Mouse (Mus musculus): ENCODE measurements around the gene Ncor2. TPM values are rescaled to one million over a fixed set of nuclear protein-coding genes. Genes with fewer than 3 reads are reported as not detected.
A peak's percentile ranks its signal among the peaks of the same experiment; 100 is the strongest.

Ncor2 gene
- polyA plus RNA-seq, 2 experiments, result 3.5 to 4.4 TPM

DNA sequence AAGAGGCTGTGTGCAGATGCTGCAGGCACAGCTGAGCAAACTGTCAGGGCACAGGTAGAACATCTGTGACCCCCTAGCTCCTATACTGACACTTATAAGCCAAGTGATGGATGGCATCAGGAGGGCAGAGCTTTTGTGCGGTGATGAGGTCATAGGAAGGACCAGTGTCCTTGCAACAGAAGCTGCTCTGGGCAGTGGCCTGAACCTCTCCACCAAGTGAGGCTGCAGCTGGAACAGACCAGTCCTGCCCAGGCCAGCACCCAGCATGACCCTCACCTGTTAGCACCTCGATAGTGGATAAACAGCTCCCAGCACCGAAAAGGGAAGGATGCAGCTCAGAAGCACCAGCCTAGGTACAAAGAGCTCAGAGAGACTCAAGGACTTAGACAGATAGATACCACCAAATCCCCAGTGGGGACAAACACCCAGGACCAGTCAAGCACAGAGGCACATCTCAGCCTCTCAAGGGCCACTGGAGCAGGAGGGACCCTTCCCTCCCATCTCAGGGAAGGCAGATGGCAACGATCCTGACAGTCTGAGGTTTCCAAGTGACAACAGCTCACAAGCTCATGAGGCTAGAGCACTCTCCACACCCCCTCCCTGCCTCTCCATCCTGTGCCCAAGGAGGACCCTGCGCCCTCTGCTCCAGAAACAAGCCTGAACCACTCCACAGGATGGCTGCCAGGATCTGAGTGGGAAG lies 42.6 kb downstream of the Ncor2 start:
- H3K27me3 ChIP-seq (ENCODE audit: control insufficient read depth, insufficient read depth, low read length), result no peaks in the 10 kb centered on the region
- H3K36me3 ChIP-seq (replicated peaks; ENCODE audit: control insufficient read depth, insufficient read depth, low read depth), result no peaks in the 10 kb centered on the region
- H3K4me1 ChIP-seq (replicated peaks; ENCODE audit: control insufficient read depth in 2 of 2, insufficient read depth in 2 of 2, low read length in 1 of 2), result peaks cover 0 to 14% of the 10 kb centered on the region in 2 experiments; a peak in 2 of 4 replicates
- no peak overlapping the region for H3K9ac ChIP-seq (replicated peaks)
- WGBS (ENCODE audit: insufficient replicate concordance), result 60% methylated on average over 5 of the region's 5 CpGs
- DNase-seq (ENCODE audit: low read depth in 3 of 3, low spot score in 3 of 3), result no peak
- no peak overlapping the region for H3K27ac ChIP-seq
- ATAC-seq (ENCODE audit: insufficient read depth), result no peak
- no peak for TF ChIP-seq EP300 (IDR thresholded peaks at IDR 0.05; ENCODE audit: low read depth)
- no peak for TF ChIP-seq CTCF (IDR thresholded peaks at IDR 0.05; ENCODE audit: low read depth)
- no peaks in the 10 kb centered on the region for H3K9me3 ChIP-seq (ENCODE audit: control insufficient read depth, low read length)
- H3K4me3 ChIP-seq (ENCODE audit: insufficient read depth in 1 of 2, low read depth in 2 of 2, low read length in 2 of 2), result no peak overlapping the region
- no peak overlapping the region for H3K4me2 ChIP-seq (ENCODE audit: low read depth)

DNA sequence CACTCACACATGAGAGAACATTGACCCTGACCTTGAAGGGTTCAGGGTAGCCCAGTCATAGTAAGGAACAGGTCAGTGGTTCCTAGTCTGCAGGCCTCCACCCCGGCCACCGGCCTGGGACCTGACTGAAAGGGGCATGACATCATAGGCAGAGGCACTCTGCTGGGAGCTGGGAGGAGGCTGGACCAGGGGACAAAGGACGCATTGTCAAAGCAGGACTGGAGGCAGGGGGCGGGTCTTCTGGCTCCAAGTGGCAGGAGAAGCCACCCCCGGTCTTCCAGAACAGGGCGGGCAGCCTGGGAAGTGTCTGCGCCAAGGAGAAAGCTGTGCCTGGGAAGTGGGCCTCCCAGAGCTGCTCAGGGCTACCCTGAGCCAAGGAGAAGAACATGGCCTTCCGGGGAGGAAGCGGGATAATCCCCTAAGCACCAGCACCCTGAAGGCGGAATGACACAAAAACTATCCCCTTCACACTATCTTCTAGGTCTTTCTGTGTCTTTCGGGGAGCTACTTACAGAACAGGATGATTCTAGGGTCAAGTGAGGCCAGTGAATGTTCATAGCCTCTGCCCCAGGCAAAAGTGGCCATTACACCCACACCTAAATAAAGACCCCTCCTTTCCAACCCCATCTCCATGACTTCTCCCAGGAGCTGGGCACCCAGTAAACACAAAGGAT lies 44.1 kb downstream of the Ncor2 start:
- ATAC-seq (ENCODE audit: insufficient read depth) (peak; percentile 57), DNase-seq (ENCODE audit: low read depth in 3 of 3, low spot score in 3 of 3) (no peak)
- H3K4me3 ChIP-seq (ENCODE audit: insufficient read depth in 1 of 2, low read depth in 2 of 2, low read length in 2 of 2), result no peak overlapping the region
- H3K9me3 ChIP-seq (ENCODE audit: control insufficient read depth, low read length), result no peaks in the 10 kb centered on the region
- WGBS (ENCODE audit: insufficient replicate concordance), result 67% methylated on average over 11 of the region's 11 CpGs
- H3K27ac ChIP-seq, result no peak overlapping the region
- no peaks in the 10 kb centered on the region for H3K36me3 ChIP-seq (replicated peaks; ENCODE audit: control insufficient read depth, insufficient read depth, low read depth)
- H3K4me1 ChIP-seq (replicated peaks; ENCODE audit: control insufficient read depth in 2 of 2, insufficient read depth in 2 of 2, low read length in 1 of 2), result peaks cover 0 to 12% of the 10 kb centered on the region in 2 experiments; a peak in 2 of 4 replicates
- H3K9ac ChIP-seq (replicated peaks), result no peak overlapping the region
- H3K27me3 ChIP-seq (ENCODE audit: control insufficient read depth, insufficient read depth, low read length), result no peaks in the 10 kb centered on the region
- H3K4me2 ChIP-seq (ENCODE audit: low read depth), result no peak overlapping the region
- TF ChIP-seq EP300 (IDR thresholded peaks at IDR 0.05; ENCODE audit: low read depth) (no peak), CTCF (IDR thresholded peaks at IDR 0.05; ENCODE audit: low read depth) (no peak)

DNA sequence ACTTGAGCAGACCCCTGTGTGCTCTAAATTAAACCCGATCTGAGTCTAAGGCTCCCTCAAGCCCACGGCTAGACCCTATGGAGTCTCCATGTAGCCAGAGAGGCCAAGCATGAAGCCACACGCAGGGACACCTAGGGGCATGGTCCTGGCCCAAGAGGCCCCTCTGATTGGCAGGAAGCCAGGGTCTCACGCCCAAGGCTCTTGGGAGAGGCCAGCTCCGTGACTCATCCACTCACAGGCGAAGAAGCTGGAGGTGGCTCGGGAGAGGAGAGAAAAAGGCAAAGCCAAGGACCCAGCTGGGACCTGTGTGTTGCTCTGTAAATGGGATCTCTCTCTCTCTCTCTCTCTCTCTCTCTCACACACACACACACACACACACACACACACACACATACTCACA lies 44.6 kb downstream of the Ncor2 start:
- Histone ChIP-seq H3K9ac (replicated peaks) (no peak overlapping the region), H3K27me3 (ENCODE audit: control insufficient read depth, insufficient read depth, low read length) (no peaks in the 10 kb centered on the region), H3K27ac (no peak overlapping the region), H3K9me3 (ENCODE audit: control insufficient read depth, low read length) (no peaks in the 10 kb centered on the region), H3K4me2 (ENCODE audit: low read depth) (no peak overlapping the region), H3K4me1 (replicated peaks; ENCODE audit: control insufficient read depth in 2 of 2, insufficient read depth in 2 of 2, low read length in 1 of 2) (peaks cover 0 to 12% of the 10 kb centered on the region in 2 experiments; a peak in 2 of 4 replicates), H3K36me3 (replicated peaks; ENCODE audit: control insufficient read depth, insufficient read depth, low read depth) (no peaks in the 10 kb centered on the region), H3K4me3 (ENCODE audit: insufficient read depth in 1 of 2, low read depth in 2 of 2, low read length in 2 of 2) (no peak overlapping the region)
- DNase-seq (ENCODE audit: low read depth in 3 of 3, low spot score in 3 of 3) (no peak), ATAC-seq (ENCODE audit: insufficient read depth) (no peak)
- TF ChIP-seq EP300 (IDR thresholded peaks at IDR 0.05; ENCODE audit: low read depth), result no peak
- TF ChIP-seq CTCF (IDR thresholded peaks at IDR 0.05; ENCODE audit: low read depth), result no peak
- WGBS (ENCODE audit: insufficient replicate concordance), result 57% methylated on average over 7 of the region's 7 CpGs

DNA sequence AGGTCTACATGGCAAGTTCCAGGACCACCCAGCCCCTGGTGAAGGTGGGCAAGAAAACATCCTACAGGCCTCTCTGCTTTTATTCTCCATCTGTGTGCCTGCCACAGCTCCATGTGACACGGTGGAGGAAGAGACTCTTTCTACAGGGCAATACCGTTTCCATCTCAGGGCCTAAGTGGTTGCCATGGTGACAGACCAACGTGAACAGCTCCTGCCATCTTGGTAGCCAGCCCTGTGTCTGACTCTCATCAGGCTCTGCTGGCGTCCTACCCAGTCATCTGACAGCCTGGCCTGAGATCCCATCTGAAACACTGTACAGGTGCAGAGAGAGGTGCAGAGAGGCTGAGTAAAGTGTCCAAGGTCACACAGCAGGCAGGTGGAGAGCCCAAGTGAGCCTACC lies 45.4 kb downstream of the Ncor2 start:
- H3K4me3 ChIP-seq (ENCODE audit: insufficient read depth in 1 of 2, low read depth in 2 of 2, low read length in 2 of 2), result no peak overlapping the region
- H3K9me3 ChIP-seq (ENCODE audit: control insufficient read depth, low read length), result no peaks in the 10 kb centered on the region
- H3K9ac ChIP-seq (replicated peaks), result no peak overlapping the region
- no peak for DNase-seq (ENCODE audit: low read depth in 3 of 3, low spot score in 3 of 3)
- ATAC-seq (ENCODE audit: insufficient read depth), result no peak
- H3K27ac ChIP-seq, result no peak overlapping the region
- no peaks in the 10 kb centered on the region for H3K27me3 ChIP-seq (ENCODE audit: control insufficient read depth, insufficient read depth, low read length)
- peaks cover 0 to 12% of the 10 kb centered on the region in 2 experiments; a peak in 2 of 4 replicates for H3K4me1 ChIP-seq (replicated peaks; ENCODE audit: control insufficient read depth in 2 of 2, insufficient read depth in 2 of 2, low read length in 1 of 2)
- no peak overlapping the region for H3K4me2 ChIP-seq (ENCODE audit: low read depth)
- H3K36me3 ChIP-seq (replicated peaks; ENCODE audit: control insufficient read depth, insufficient read depth, low read depth), result no peaks in the 10 kb centered on the region
- no peak for TF ChIP-seq EP300 (IDR thresholded peaks at IDR 0.05; ENCODE audit: low read depth)
- no peak for TF ChIP-seq CTCF (IDR thresholded peaks at IDR 0.05; ENCODE audit: low read depth)
- whole genome bisulfite sequencing (ENCODE audit: insufficient replicate concordance), result 56% methylated on average over 4 of the region's 4 CpGs

DNA sequence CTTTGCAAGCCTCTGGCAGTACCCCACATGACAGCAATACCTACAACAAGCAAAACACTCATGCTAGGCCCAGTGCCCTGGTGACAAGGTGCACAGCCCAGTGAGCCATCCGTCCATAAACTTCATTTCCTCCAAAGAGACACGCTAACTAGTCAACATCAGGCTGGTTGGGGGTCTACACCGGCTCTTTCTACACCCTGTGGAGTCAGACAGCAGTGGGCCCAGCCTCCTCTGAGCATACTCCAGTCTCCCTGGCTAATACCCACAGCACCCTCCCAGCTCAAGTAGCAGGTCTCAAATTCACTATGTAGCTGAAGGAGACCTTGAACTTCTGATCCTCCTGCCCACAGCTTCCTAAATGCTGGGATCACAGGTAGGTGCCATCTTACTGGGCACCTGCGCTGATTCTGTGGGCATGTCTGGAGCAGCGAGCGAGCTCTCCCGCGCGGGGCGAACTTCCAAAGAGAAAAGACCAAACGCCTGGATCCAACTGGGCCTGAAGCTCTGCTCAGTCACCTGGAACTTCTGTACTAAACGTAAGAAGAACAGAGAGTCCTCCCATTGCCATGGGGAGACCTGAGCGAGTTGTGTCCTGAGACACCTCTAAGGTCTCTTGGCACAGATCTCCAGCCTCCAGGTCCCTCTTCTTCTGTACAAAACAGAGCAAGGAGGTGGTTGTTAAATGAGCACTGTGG lies 46.3 kb downstream of the Ncor2 start:
- H3K27me3 ChIP-seq (ENCODE audit: control insufficient read depth, insufficient read depth, low read length), result no peaks in the 10 kb centered on the region
- DNase-seq (ENCODE audit: low read depth in 3 of 3, low spot score in 3 of 3) (no peak), ATAC-seq (ENCODE audit: insufficient read depth) (no peak)
- 82% methylated on average over 13 of the region's 13 CpGs for WGBS (ENCODE audit: insufficient replicate concordance)
- no peak overlapping the region for H3K27ac ChIP-seq
- no peaks in the 10 kb centered on the region for H3K36me3 ChIP-seq (replicated peaks; ENCODE audit: control insufficient read depth, insufficient read depth, low read depth)
- H3K4me1 ChIP-seq (replicated peaks; ENCODE audit: control insufficient read depth in 2 of 2, insufficient read depth in 2 of 2, low read length in 1 of 2), result peaks cover 0 to 9% of the 10 kb centered on the region in 2 experiments; a peak in 2 of 4 replicates
- H3K9me3 ChIP-seq (ENCODE audit: control insufficient read depth, low read length), result no peaks in the 10 kb centered on the region
- H3K4me3 ChIP-seq (ENCODE audit: insufficient read depth in 1 of 2, low read depth in 2 of 2, low read length in 2 of 2), result no peak overlapping the region
- H3K9ac ChIP-seq (replicated peaks), result no peak overlapping the region
- TF ChIP-seq CTCF (IDR thresholded peaks at IDR 0.05; ENCODE audit: low read depth), result no peak
- TF ChIP-seq EP300 (IDR thresholded peaks at IDR 0.05; ENCODE audit: low read depth), result no peak
- H3K4me2 ChIP-seq (ENCODE audit: low read depth), result no peak overlapping the region

Measured in liver, embryonic 14.5 days (tissue).